Mouse (Mus musculus): ENCODE measurements around the gene Gm21650. TPM values are rescaled to one million over a fixed set of nuclear protein-coding genes. Genes with fewer than 3 reads are reported as not detected.
"Not testable (repeated sequence)": the region's sequence is repeated elsewhere in the genome, so short reads cannot be mapped to it uniquely, and the experiment has no call there.

Gene Gm21650
- not detected in 2 replicates for polyA plus RNA-seq (2012)

DNA sequence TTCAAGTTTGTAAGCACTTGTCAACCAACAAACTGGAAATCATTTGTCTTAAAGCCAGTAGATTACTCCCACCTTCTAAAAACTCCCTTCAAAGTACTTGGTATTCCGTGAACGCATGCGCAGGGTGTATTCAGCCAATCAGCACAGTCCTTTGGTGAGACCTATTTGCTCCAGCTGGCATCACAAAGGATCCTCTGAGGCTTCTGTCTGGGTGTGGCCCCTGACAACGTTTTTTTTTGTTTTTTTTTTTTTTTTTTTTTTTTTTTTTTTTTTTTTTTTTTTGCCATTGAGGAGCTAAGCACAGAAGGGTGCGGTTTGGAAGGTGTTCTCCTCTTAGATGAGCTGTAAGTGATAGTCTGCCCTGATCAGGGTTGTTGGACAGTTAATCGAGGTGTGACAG lies at the start of gene Gm21650:
Gm21650 (plus strand) TSS at position 301 of the 400 bp plus-strand sequence.
- not testable (repeated sequence) for H3K9me3 ChIP-seq (ENCODE audit: control insufficient read depth, low read length); H3K4me3 ChIP-seq (replicated peaks); H3K36me3 ChIP-seq (ENCODE audit: control insufficient read depth); H3K4me1 ChIP-seq (ENCODE audit: control insufficient read depth); H3K27me3 ChIP-seq (ENCODE audit: control insufficient read depth)
